Mouse (Mus musculus) G1E-ER4 (cell line): ENCODE results near the gene Fzd2. TPM values are rescaled to one million over a fixed set of nuclear protein-coding genes. Genes with fewer than 3 reads are reported as not detected.

Experiments used
- GATA1 ChIP-seq: IDR thresholded peaks from one replicate; pipeline ENCODE4 v1.8.0; 2012; ENCODE audit warnings: low read length, inconsistent platforms
- polyA plus RNA-seq: library from polyadenylated mRNA; stranded (reverse); fragments of >175 nt; gene quantifications from 2 replicates; pipeline ENCODE4 v1.2.3, GENCODE M21; 2012

Fzd2 gene
- polyA plus RNA-seq, 1 experiment = not detected

DNA sequence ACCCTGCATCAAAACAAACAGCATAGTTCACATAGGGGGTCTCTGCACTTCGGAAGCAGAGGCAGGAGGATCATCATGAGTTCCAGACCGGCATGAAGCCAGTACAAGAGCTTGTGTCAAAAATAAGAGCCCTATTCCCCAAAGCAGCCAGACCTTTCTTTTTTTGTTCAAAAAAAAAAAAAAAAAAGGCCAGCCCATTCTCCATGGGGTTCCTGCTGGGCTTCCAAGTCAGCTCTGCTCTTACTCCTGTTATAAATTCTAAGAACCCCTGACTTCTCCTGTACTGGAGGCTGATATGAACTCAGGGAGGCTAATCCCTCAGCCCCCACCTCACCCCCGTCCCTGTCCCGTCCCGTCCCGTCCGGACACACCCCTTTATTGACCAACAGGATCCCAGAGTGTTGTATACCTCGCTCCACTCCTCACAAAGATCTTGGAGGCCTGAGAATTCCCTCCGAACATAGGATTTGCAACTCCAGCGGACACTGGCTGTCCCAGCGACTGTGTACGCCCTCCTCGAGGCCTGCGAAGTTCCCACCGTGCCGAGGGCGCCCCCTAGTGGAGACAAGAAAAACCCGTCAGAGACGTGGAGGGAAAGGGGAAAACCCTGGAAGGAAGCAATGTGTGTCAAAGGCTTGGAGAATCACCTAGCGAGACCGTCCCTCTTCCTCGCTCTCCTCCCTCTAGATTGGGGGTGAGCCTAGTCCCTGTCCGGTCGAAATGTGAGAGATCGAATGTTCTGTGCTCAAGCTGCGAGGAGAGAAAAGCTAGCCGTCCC lies 25.7 kb upstream of the Fzd2 start:
- TF ChIP-seq GATA1 = no peak

DNA sequence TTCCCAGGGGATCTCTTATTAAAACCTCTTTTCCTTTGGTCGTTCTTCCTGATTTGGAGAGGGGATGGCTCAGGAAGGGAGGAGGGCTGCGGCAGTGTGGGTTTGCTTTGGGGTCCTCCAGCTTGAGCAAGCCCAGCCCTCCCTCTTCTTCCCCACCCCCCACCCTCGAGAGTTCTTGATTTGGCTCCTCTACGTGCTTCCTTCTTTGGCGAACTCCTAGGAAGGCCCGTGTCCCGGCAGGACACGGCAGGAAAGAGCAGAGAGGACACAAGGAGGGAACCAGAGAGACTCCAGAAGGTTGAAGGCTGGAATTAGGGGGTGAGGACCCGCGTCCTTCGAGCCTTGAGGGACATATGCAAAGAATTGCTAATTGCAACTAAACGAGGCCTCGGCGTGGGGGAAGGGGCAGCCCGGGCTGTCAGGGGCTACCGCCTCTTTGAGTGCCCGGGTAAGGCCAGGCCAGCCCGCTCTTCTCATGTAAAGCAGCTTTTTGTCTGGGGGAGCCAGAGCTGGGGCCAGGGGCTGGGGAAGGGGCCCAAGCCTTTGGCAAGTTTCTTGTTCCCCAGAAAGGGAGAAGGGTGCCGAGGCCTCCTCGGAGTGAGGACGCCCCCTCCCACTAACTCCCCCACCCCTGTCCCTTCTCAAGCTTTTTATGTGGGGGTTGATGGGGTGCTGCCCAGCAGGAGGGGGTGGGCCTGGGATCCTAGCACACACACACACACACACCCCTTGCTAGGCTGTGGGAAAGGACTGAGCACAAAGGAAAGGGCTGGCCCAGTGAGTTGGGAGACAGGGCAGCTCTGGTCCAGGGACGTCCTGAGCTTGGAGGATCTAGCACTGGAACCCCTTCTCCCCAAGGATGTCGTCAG lies 24.8 kb upstream of the Fzd2 start, which contains the start of gene Gm11627:
Gm11627 (minus strand) TSS at position 297 of the 869 bp plus-strand sequence.
- no peak for TF ChIP-seq GATA1

DNA sequence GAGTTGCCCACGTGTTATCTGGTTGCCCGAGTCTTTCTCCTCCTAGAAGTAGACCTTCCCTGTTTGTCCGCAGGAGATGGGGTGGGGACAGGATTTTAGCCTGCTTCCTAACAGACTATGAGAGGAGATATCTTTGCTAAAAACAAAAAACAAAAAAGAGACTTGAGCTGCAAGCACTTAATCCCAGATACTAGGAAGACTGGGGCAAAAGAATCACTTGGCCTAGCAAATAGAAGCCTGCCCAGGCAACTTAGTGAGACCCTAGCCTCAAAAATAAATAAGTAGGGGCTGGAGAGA lies 24.2 kb upstream of the Fzd2 start:
- no peak for TF ChIP-seq GATA1

DNA sequence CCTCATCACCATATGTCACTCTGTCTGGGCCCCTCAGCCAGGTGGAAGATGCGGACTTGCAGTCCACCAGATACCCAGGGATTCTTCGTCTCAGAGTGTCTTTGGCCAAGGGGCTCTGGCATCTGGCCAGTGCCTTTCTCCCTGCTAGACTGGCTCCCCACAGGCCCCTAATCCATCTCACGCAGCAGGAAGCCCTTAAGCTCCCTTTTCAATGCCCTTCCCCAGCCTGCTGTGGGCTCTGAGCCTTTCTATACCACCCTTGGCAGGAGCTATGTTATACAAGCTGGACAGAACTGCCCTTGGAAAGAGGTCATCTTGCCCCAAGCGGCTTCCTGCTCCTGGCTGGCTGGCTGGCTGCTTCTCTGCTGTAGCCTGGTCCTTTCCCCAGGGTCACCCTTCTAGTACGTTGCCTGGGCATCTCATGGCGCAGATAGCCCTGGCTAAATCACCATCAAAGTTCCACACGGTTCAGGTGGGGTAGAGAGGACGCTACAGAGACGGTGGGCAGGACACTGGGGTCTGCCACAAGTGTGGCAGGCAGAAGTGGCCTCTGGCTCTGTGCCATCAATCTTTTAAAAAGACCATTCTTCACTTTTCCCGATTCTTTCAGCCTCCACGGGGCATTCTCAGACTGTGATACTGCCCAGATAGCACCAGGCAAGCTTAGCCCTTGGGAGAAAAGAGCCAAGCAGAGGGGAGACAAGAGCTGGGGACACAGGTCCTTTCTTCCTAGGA lies 22.7 kb upstream of the Fzd2 start:
- TF ChIP-seq GATA1 = no peak

DNA sequence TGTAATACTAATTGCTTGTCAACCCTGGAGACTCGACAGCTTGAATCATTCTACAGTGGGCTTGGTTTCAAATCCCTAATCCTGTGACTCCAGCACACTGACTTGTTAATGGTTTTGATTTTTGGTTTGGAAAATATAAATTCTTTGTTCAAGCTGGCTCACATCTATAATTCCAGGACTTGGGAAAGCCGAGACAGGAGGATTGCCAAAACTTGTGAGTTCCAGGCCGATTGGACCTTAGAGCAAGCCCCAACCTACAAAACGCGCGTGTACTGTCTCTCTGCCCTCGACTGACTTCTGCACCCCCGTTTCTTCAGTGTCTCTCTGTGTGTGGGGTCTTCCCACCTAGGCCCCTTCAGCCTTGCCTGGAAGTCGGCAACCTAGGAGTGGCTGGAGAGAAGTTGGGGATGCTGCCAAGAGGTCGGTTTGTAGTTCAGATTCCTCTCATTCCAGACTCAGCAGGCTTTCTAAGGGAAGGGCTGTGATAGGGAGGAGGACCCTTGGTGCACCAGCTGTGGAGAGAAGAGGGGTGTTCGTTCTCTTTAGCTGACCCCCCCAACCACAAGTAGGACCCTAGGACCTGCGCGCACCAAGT lies 22.1 kb upstream of the Fzd2 start:
- no peak for TF ChIP-seq GATA1

DNA sequence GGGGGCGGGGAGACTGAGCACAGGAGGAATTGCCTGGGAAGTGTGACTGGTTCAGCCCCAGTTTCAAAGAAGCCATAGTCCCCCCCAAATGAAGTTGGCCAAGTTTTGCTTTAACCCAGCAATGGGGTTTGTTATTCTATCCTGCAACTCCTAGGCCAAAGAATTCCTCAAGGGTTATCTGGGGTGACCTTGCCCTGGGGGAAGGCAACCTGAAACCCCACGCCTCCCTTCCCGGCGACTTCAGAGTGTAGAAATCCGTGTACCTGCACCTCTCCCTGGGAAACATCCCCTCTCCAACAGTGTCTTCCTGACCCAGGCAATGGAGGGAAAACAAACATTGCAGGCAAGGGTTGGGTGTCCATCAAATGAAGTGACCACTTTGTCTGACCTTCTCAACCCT lies 21.5 kb upstream of the Fzd2 start:
- no peak for TF ChIP-seq GATA1

DNA sequence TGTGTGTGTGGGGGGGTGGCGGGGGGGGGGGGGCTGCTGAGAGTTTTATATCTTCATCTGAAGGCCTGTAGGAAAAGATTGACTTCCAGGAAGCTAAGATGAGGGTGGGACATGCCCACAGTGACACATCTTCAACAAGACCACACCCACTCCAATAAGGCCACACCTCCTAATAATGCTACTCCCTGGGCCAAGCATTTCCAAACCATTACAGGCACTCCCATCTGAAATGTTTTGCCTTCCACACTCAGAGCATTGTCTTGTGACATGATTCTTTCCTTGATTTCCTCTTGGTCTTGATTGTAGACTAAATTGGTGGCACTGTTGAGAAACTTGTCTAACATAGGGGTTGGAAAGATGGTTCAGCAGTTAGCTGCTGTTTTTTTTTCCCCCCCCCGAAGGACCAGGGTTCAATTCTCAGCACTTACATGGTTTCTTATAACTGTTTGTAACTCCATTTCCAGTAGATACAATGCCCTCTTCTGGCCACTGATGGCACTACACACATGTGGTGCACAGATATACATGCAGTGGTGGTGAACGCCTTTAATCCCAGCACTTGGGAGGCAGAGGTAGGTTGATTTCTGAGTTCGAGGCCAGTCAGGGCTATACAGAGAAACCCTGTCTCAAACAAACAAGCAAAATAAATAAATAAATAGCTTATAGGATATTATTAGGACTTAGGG lies 17.6 kb upstream of the Fzd2 start:
- no peak for TF ChIP-seq GATA1

DNA sequence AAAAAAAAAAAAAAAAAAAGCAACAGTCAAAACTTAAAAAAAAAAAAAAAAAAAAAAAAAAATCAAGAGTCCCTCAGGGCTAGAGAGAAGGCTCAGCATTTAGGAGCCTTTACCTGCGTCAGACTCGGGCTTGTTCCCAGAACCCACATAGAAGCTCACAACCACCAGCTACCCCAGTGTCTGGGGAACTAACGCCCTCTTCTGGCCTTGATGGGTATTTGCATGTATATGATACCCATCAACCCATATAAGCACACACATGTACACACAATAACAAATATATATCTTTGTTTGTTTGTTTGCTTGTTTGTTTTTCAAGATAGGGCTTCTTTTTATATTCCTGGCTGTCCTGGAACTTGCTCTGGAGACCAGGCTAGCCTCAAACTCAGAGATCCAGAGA lies 16.6 kb upstream of the Fzd2 start:
- TF ChIP-seq GATA1 = no peak

DNA sequence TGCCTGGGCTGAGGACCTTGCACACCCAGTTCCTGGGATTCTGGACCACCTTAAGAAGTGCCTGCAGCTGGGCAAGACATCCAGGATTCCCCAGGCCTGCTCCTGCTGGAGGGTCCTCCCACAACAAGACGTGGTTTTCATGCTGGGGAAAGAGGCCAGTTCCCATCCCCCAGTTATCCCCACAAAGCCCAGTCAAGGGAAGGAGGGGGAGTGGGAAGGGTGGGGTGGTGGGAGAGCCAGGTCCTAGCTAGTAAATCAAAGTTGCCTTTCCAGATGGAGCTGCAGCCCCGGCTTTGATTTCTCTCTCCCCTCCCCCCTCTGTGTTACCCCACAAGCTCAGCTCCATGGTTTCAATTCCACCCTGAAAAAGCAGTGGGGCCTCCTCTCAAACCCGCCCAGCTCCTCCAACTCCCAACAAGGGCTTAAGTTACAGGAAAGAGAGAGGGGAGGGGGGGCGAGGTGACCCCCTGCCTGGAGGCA lies 8.8 kb upstream of the Fzd2 start:
- TF ChIP-seq GATA1 = no peak

DNA sequence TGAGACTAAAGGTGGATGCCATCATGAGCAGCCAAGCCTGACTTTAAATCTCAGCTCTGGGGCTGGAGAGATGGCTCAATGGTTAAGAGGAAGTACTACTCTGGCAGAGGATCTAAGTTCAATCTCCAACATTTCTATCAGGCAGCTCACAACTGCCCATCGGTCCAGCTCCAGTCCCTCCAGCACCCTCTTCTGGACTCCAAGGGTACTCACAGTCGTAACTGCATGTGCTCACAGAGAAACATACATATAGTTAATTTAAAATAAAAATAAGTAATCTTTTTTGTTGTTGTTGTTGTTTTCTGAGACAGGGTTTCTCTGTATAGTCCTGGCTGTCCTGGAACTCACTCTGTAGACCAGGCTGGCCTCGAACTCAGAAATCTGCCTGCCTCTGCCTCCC lies 4.3 kb upstream of the Fzd2 start:
- no peak for TF ChIP-seq GATA1

DNA sequence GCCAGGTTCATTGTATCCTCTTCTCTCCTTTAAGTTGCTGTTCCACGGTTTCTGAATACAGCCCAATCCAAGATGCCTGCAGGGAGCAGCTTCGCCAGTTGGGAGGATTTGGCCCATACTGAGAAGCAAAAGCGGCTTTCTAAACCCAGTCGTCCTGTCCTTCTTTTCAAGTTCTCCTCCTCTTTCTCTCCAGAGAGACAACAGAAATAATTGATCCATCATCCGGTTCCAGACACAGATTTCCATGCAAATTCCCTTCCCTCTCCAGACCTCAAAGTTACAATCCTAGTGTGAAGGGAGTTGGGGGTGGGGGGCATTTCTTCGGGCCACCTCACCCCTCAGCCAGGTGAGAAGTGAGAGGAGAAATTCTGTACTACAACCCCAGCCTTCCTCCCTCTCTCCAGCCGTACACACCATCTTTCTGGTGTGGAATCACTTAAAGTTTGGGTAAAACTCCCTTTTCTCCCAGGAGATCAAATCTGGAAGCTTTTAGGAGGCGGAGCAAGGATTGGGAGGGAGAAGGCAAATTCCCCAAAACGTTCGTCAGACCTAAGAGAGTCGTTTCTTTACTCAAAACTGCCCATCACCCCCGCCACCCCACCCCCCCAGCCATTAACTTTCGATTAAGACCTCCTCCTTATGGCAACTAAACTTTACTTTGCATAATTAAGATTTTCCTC lies 1.2 kb upstream of the Fzd2 start:
- TF ChIP-seq GATA1 = no peak

DNA sequence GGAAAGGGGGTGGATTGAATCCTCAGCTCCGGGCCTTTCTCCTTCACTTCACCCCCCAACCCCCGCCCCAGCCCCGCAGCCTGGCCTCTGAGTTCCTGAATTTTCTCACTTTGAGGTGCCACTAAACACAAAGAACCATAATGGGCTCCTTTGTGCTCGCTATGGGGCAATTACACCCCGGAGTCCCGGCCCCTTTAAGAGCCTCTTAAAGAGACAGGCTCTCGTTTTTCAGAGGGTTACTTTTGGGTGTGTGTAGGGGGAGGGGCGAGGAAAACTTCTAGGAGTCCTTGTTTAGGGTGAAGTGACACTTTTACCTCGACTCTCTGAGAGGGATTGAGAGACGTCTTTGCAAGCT lies 723 bp upstream of the Fzd2 start:
- TF ChIP-seq GATA1 = no peak

DNA sequence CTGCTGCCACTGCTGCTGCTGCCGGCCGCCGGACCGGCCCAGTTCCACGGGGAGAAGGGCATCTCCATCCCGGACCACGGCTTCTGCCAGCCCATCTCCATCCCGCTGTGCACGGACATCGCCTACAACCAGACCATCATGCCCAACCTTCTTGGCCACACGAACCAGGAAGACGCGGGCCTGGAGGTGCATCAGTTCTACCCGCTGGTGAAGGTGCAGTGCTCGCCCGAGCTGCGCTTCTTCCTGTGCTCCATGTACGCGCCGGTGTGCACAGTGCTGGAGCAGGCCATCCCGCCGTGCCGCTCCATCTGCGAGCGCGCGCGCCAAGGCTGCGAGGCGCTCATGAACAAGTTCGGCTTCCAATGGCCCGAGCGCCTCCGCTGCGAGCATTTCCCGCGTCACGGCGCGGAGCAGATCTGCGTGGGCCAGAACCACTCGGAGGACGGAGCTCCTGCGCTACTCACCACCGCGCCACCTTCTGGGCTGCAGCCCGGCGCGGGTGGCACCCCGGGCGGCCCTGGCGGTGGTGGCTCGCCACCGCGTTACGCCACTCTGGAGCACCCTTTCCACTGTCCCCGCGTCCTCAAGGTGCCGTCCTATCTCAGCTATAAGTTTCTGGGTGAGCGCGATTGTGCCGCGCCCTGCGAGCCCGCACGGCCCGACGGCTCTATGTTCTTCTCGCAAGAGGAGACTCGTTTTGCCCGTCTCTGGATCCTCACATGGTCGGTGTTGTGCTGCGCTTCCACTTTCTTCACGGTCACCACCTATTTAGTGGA lies 769 bp downstream of the Fzd2 start:
- TF ChIP-seq GATA1 = no peak
